Mouse (Mus musculus) heart, adult 2 months (tissue): Measurements from ENCODE around the gene Grid2. TPM values are rescaled to one million over a fixed set of nuclear protein-coding genes. Genes with fewer than 3 reads are reported as not detected.

Experiments used
- DNase-seq, 2 experiments: peaks; one replicate each; pipeline ENCODE4 v3.0.0; 2021
- H3K27ac ChIP-seq: fragments of 200-600 bp; 2 replicates; pipeline ENCODE4 v1.8.1; 2022
- H3K27me3 ChIP-seq: fragments of 200-500 bp; 2 replicates; pipeline ENCODE4 v1.6.1; 2012; ENCODE audit warnings: mild to moderate bottlenecking, low read length, inconsistent platforms, mixed read lengths; ENCODE audit not compliant: control insufficient read depth, insufficient read depth
- H3K36me3 ChIP-seq: fragments of 200-500 bp; 2 replicates; pipeline ENCODE4 v1.6.1; 2012; ENCODE audit warnings: low read length, inconsistent platforms; ENCODE audit not compliant: control insufficient read depth, insufficient read depth
- H3K4me1 ChIP-seq: fragments of 200-500 bp; 2 replicates; pipeline ENCODE4 v1.6.1; 2011; ENCODE audit warnings: low read length; ENCODE audit not compliant: control insufficient read depth, insufficient read depth
- H3K4me3 ChIP-seq: fragments of 200-600 bp; 2 replicates; pipeline ENCODE4 v1.8.1; 2022
- H3K79me2 ChIP-seq: fragments of 200-500 bp; replicated peaks from 2 replicates; pipeline ENCODE4 v1.6.1; 2012; ENCODE audit warnings: mild to moderate bottlenecking, inconsistent platforms, low read length, moderate library complexity, mixed read lengths; ENCODE audit not compliant: control insufficient read depth, insufficient read depth
- H3K9ac ChIP-seq: fragments of 200-500 bp; 2 replicates; pipeline ENCODE4 v1.6.1; 2012; ENCODE audit warnings: low read depth, mild to moderate bottlenecking, control low read depth, inconsistent platforms, low read length, mixed read lengths
- CTCF ChIP-seq: fragments of 200-600 bp; IDR thresholded peaks from 2 replicates; pipeline ENCODE4 v1.8.1; 2022; ENCODE audit warnings: antibody characterized with exemption, mild to moderate bottlenecking, moderate library complexity
- EP300 ChIP-seq: fragments of 200-500 bp; IDR thresholded peaks from 2 replicates; pipeline ENCODE4 v1.6.1; 2011; ENCODE audit warnings: low read depth, low read length, control low read depth; ENCODE audit not compliant: insufficient read depth
- POLR2A ChIP-seq: fragments of 200-500 bp; IDR thresholded peaks from 2 replicates; pipeline ENCODE4 v1.6.1; 2011; ENCODE audit warnings: mild to moderate bottlenecking, low read depth, low read length, control low read depth; ENCODE audit not compliant: insufficient read depth
- WGBS: fragments of 180-500 bp; shearing (Covaris S2); methylation state at CpG from one replicate; pipeline ENCODE4 v1.1.7; 2018; 5-methylcytosine and 5-hydroxymethylcytosine counted together
- intact Hi-C: fragments of 180-260 bp; cut with DNase I; formaldehyde crosslinking; loops from one replicate; pipeline ENCODE4 v1.15.1; 2025
- polyA plus RNA-seq: library from polyadenylated mRNA; depleted of rRNA; stranded (reverse); fragments of >200 nt; gene quantifications from 2 replicates; pipeline ENCODE4 v1.2.3, GENCODE M21; 2012
- total RNA-seq, 2 experiments: library from RNA; stranded (reverse); gene quantifications; 2 replicates each; pipeline ENCODE4 v1.2.3; 2021

Grid2 gene
- total and polyA plus RNA-seq, 3 experiments = 0.05 to 0.08 TPM; not detected in 1

DNA sequence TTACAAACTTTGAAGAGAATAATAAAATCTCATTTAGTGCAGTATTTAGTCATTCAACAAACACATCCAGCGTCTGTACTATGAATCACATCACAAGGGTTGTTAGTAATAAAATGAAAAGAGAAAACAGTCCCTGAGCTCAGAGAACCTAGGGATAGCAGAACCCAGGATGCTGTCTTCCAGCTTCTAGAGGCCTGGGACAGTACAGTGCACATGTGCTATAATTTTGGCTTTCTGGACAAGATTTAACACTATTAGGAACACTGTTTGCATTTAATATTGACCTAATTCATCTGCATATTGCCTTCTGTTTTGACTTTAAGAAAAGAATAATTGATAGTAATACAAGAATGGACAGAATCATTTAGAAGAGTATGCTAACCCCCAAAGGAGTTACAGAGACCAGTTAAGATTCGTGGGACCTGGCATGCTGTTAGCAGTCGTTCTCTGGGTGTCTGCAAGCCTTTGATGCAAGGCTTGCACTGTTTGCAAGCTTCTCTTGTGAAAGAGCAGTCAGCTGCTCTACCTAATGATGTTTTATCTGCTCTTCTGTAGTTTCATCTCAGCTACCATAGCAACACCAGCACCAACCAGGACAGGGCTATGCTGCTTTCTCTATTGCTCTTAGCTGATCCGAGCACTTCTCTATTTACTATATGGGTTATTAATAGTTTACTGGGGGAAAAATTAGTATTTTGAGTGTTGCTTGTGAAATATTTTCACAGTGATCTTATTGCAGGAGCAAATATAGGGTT is 1234.8 kb downstream of the Grid2 start:
- H3K4me1 ChIP-seq = no peaks in the 10 kb centered on the region
- TF ChIP-seq EP300 (no peak), CTCF (no peak), POLR2A (no peak)
- H3K27me3 ChIP-seq = no peaks in the 10 kb centered on the region
- H3K9ac ChIP-seq = no peak overlapping the region
- intact Hi-C loops = no loop called here
- H3K27ac ChIP-seq = no peak overlapping the region
- no peaks in the 10 kb centered on the region for H3K79me2 ChIP-seq
- H3K36me3 ChIP-seq = no peaks in the 10 kb centered on the region
- 60% methylated on average over 4 of the region's 4 CpGs for WGBS
- no peak for DNase-seq
- no peak overlapping the region for H3K4me3 ChIP-seq

DNA sequence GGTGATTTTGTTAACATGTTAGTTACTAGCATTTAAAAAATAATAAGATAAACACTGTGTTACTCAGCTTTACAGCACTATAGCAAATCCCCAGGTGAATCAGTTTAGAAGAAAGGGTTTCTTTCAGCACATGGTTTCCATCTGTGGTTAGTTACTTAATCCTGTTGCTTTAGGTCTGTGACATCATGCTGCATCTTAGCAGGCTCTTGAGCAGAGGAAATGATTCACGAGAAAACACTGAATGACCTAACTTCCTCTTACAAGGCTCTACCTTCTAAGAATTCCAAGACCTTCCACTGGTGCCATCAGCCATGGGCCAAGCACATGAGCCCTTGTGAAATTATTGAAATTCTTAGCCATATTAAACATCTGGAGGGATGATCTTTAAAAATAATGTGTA is 1248.7 kb downstream of the Grid2 start:
- H3K27me3 ChIP-seq = no peaks in the 10 kb centered on the region
- DNase-seq = no peak
- H3K79me2 ChIP-seq = no peaks in the 10 kb centered on the region
- no peaks in the 10 kb centered on the region for H3K36me3 ChIP-seq
- no peak for TF ChIP-seq CTCF
- no peak for TF ChIP-seq POLR2A
- no peak for TF ChIP-seq EP300
- no peak overlapping the region for H3K9ac ChIP-seq
- no peaks in the 10 kb centered on the region for H3K4me1 ChIP-seq
- H3K27ac ChIP-seq = no peak overlapping the region
- no peak overlapping the region for H3K4me3 ChIP-seq
- intact Hi-C loops = loop anchor here (10.0 kb wide), 1 partner anchor 110 kb away; no protein-coding TSS in a partner anchor
- WGBS = 16% methylated on average over 1 of the region's 1 CpGs

DNA sequence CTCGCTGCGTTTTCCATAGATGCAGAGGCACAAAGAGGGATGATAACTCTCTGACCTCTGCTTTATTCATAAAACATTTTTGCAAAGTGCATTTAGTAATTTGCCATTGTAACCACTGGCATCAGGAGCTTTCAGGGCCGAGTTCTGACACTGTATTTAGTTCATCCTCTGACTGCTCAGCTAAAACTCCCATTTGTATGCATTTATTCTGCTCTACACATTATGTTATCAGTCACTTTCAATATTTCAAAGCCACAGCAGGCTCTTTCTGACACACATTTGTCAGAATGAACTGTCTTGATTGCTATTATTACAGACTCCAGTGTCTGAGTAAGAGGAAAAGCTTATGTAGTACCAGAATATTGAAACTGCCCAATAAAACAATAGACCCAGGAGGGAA is 1286.5 kb downstream of the Grid2 start:
- Histone ChIP-seq H3K27me3 (no peaks in the 10 kb centered on the region), H3K4me3 (no peak overlapping the region), H3K27ac (no peak overlapping the region), H3K79me2 (no peaks in the 10 kb centered on the region), H3K36me3 (no peaks in the 10 kb centered on the region), H3K9ac (no peak overlapping the region), H3K4me1 (no peaks in the 10 kb centered on the region)
- TF ChIP-seq CTCF = no peak
- TF ChIP-seq POLR2A = no peak
- no peak for TF ChIP-seq EP300
- DNase-seq = no peak
- WGBS = 66% methylated on average over 3 of the region's 3 CpGs
- intact Hi-C loops = no loop called here

DNA sequence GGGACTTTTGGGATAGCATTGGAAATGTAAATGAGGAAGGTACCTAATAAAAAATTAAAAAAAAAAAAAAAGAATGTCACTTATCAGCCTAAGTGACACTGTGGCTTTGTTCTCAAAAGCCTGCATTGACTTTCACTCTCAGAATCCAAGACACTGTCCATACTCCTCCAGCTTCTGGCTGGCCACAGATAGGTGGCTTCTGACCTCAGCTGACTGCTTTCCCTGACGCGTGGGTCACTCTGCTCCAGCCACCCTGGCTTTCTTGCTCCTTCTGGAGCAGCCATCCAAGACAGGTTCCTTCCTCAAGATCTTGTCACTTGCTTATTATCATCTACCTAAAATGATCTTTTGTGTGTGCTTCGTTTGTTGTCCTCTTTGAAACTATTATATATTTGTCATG is 1298.0 kb downstream of the Grid2 start:
- Histone ChIP-seq H3K4me1 (no peaks in the 10 kb centered on the region), H3K4me3 (no peak overlapping the region), H3K79me2 (no peaks in the 10 kb centered on the region), H3K27ac (no peak overlapping the region), H3K9ac (no peak overlapping the region), H3K36me3 (no peaks in the 10 kb centered on the region), H3K27me3 (no peaks in the 10 kb centered on the region)
- TF ChIP-seq POLR2A = no peak
- TF ChIP-seq CTCF = no peak
- no peak for DNase-seq
- intact Hi-C loops = no loop called here
- WGBS = 70% methylated on average over 3 of the region's 3 CpGs

DNA sequence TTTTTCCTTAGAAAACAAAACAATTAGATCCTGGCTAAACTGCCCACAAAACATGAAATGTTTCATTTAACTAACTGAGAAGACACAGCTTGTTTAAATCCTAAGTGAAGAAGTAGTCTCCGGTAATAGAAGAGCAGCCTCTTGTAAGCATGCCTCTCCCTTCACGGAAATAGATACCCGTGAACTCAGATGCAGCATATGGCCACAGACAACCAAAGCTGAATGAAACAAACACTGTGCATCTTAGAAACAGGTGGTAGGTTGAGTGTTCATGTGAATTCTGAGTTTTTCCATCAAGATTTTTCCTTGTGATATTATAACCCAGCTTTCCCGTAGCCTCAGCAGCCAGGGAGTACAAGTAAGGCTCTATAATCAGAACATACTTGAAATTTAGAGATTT is 1299.5 kb downstream of the Grid2 start:
- Histone ChIP-seq H3K4me1 (no peaks in the 10 kb centered on the region), H3K27ac (no peak overlapping the region), H3K27me3 (no peaks in the 10 kb centered on the region), H3K79me2 (no peaks in the 10 kb centered on the region), H3K36me3 (no peaks in the 10 kb centered on the region), H3K9ac (no peak overlapping the region), H3K4me3 (no peak overlapping the region)
- TF ChIP-seq POLR2A (no peak), EP300 (no peak), CTCF (no peak)
- intact Hi-C loops = no loop called here
- WGBS = 86% methylated on average over 4 of the region's 4 CpGs
- no peak for DNase-seq

DNA sequence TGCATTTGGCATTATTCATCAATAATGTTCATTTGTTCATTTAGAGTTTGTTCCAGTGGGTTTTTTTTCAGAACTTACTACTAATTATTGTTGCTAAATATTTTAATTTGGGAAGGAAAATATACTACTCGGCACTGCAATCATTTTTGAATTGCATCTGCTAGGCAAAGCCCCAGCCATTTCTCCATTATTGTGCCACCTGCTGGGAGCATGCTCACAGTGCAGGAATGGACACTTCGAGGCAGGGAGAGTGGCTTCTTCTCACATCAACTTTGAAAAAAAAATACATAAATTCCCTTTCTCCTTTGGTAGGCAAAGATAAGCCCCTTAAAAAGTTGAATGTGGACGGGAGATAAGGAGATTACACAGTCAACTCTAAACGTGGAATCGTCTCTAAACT is 1312.9 kb downstream of the Grid2 start:
- Histone ChIP-seq H3K27ac (no peak overlapping the region), H3K36me3 (no peaks in the 10 kb centered on the region), H3K79me2 (no peaks in the 10 kb centered on the region), H3K4me3 (no peak overlapping the region), H3K27me3 (no peaks in the 10 kb centered on the region), H3K9ac (no peak overlapping the region), H3K4me1 (no peaks in the 10 kb centered on the region)
- intact Hi-C loops = loop anchor here (10.0 kb wide), 1 partner anchor 254 kb away; no protein-coding TSS in a partner anchor
- WGBS = 35% methylated on average over 5 of the region's 5 CpGs
- no peak for DNase-seq
- TF ChIP-seq POLR2A (no peak), CTCF (peak; percentile 73)
